Mouse (Mus musculus) Patski (cell line): ENCODE results near the gene Fnbp1. TPM values are rescaled to one million over a fixed set of nuclear protein-coding genes. Genes with fewer than 3 reads are reported as not detected.

ENCODE experiments used
- ATAC-seq: fragments of 100-300 bp; one replicate; pipeline ENCODE4 v1.8.0; 2021
- CTCF ChIA-PET: fragments of 350-600 bp; sonication (Branson Sonifier 250); formaldehyde crosslinking; loops from one replicate; lab custom pipeline; 2022; ENCODE audit warnings: inconsistent platforms; lab: Charles Lee
- POLR2A ChIA-PET: fragments of 350-600 bp; sonication (Branson Sonifier 250); formaldehyde crosslinking; loops from one replicate; lab custom pipeline; 2022; ENCODE audit warnings: antibody characterized with exemption, inconsistent platforms; lab: Charles Lee
- DNase-seq: peaks from one replicate; pipeline ENCODE4 v3.0.0-alpha.2; 2011; ENCODE audit warnings: low read depth, low spot score
- H3K27me3 ChIP-seq: fragments of 371-371 bp; one replicate; pipeline ENCODE4 v1.5.1; 2021
- CTCF ChIP-seq: fragments of 100-300 bp; IDR thresholded peaks from one replicate; pipeline ENCODE4 v1.5.1; 2021
- in situ Hi-C: fragments of 300-500 bp; cut with MboI; formaldehyde crosslinking; loops from 3 replicates; pipeline ENCODE4 v1.11.1; 2018; ENCODE audit warnings: low pct_unique_long_range_greater_than_20kb, mixed read lengths
- polyA plus RNA-seq: library from polyadenylated mRNA; unstranded; gene quantifications from one replicate; pipeline ENCODE4 v1.2.3, GENCODE M21; 2021

Fnbp1 gene
- polyA plus RNA-seq, 1 experiment from 2014 or later: 40.4 TPM

- ATAC-seq (no peak), DNase-seq (no peak)
- POLR2A ChIA-PET: no interaction called here
- H3K27me3 ChIP-seq: no peaks in the 10 kb centered on the region
- in situ Hi-C loops: no loop called here
- CTCF ChIA-PET: interaction anchor here (1.5 kb wide), 1 partner anchor 11 kb away, joined by 3 read pairs; no protein-coding TSS in a partner anchor
- no peak for TF ChIP-seq CTCF
Observed at GRCm38 (mm10) chr2:30994853-30995252, 147.0 kb downstream of the Fnbp1 start.

GRCm38 (mm10) chr2:30990221-30990620 lies 151.6 kb downstream of the Fnbp1 start:
- in situ Hi-C loops: no loop called here
- ChIA-PET POLR2A (no interaction called here), CTCF (no interaction called here)
- no peak for DNase-seq
- no peak for TF ChIP-seq CTCF
- ATAC-seq: no peak
- H3K27me3 ChIP-seq: no peaks in the 10 kb centered on the region

- peak; percentile 5 for ATAC-seq
- no peaks in the 10 kb centered on the region for H3K27me3 ChIP-seq
- no peak for TF ChIP-seq CTCF
- ChIA-PET CTCF (no interaction called here), POLR2A (no interaction called here)
- in situ Hi-C loops: no loop called here
- no peak for DNase-seq
Observed at GRCm38 (mm10) chr2:30985111-30986020, 156.4 kb downstream of the Fnbp1 start.

- ChIA-PET CTCF (no interaction called here), POLR2A (interaction anchor here (1.6 kb wide), 1 partner anchor 13 kb away, joined by 3 read pairs; no protein-coding TSS in a partner anchor)
- no peak for TF ChIP-seq CTCF
- no peaks in the 10 kb centered on the region for H3K27me3 ChIP-seq
- DNase-seq (no peak), ATAC-seq (no peak)
- in situ Hi-C loops: no loop called here
Observed at GRCm38 (mm10) chr2:30983024-30983423, 158.8 kb downstream of the Fnbp1 start.

GRCm38 (mm10) chr2:30981790-30982513 lies 159.9 kb downstream of the Fnbp1 start, which contains the start of the genes BC005624 and Usp20:
Gene BC005624 (minus strand): TSS chr2:30982201.
Gene Usp20 (plus strand): TSS chr2:30982279.
- in situ Hi-C loops: no loop called here
- peak; percentile 92 for ATAC-seq

More at GRCm38 (mm10) chr2:30981790-30982513, 159.9 kb downstream of the Fnbp1 start, which contains the start of the genes BC005624 and Usp20:
- no peaks in the 10 kb centered on the region for H3K27me3 ChIP-seq
- ChIA-PET POLR2A (interaction anchor here (1.6 kb wide), 1 partner anchor 14 kb away, joined by 3 read pairs; no protein-coding TSS in a partner anchor), CTCF (no interaction called here)
- DNase-seq: peak; percentile 99
- no peak for TF ChIP-seq CTCF

Other genes starting within 250 kb of the Fnbp1 start
- gene Ptges, start 212.1 kb downstream of the Fnbp1 start, polyA plus RNA-seq: 0.44 TPM
- gene Tor1b, start 189.0 kb downstream of the Fnbp1 start, polyA plus RNA-seq: 65.8 TPM
- gene Tor1a, start 174.1 kb downstream of the Fnbp1 start, polyA plus RNA-seq: 53.1 TPM
- gene BC005624, start 159.8 kb downstream of the Fnbp1 start, polyA plus RNA-seq: 49.6 TPM
- gene Usp20, start 159.7 kb downstream of the Fnbp1 start, polyA plus RNA-seq: 61.0 TPM
- gene Gpr107, start 10.3 kb upstream of the Fnbp1 start, polyA plus RNA-seq: 50.6 TPM
- gene Ncs1, start 103.8 kb upstream of the Fnbp1 start, polyA plus RNA-seq: 29.7 TPM
- gene Hmcn2, start 172.4 kb upstream of the Fnbp1 start, polyA plus RNA-seq: 0.91 TPM